Mouse (Mus musculus) intestine, postnatal 0 days (tissue): ENCODE data around the gene Bcl2l1. TPM values are rescaled to one million over a fixed set of nuclear protein-coding genes. Genes with fewer than 3 reads are reported as not detected.

Experiments used
- ATAC-seq: fragments of 200-750 bp; cut with Nextera tagmentation; 2 replicates; pipeline ENCODE4 v1.8.0; 2017; ENCODE audit warnings: mild to moderate bottlenecking, moderate TSS enrichment, moderate library complexity
- H3K27ac ChIP-seq: fragments of 300-500 bp; sonication (generic); 2 replicates; pipeline ENCODE4 v1.5.1; 2014; ENCODE audit warnings: mild to moderate bottlenecking, low read depth, low read length, moderate library complexity
- H3K27me3 ChIP-seq: fragments of 300-500 bp; sonication (generic); replicated peaks from 2 replicates; pipeline ENCODE4 v1.6.1; 2014; ENCODE audit warnings: low read length, mixed read lengths; ENCODE audit not compliant: control insufficient read depth, insufficient read depth
- H3K36me3 ChIP-seq: fragments of 300-500 bp; sonication (generic); 2 replicates; pipeline ENCODE4 v1.6.1; 2014; ENCODE audit warnings: mild to moderate bottlenecking, moderate library complexity; ENCODE audit not compliant: control insufficient read depth, insufficient read depth
- H3K4me1 ChIP-seq: fragments of 300-500 bp; sonication (generic); replicated peaks from 2 replicates; pipeline ENCODE4 v1.6.1; 2014; ENCODE audit warnings: antibody characterized with exemption, low read length, mixed read lengths; ENCODE audit not compliant: control insufficient read depth, insufficient read depth
- H3K4me2 ChIP-seq: fragments of 300-500 bp; sonication (generic); replicated peaks from 2 replicates; pipeline ENCODE4 v1.6.1; 2014; ENCODE audit warnings: low read depth, mild to moderate bottlenecking, moderate library complexity
- H3K4me3 ChIP-seq: fragments of 300-500 bp; sonication (generic); 2 replicates; pipeline ENCODE4 v1.5.1; 2014; ENCODE audit warnings: low read depth, low read length
- H3K9ac ChIP-seq: fragments of 300-500 bp; sonication (generic); 2 replicates; pipeline ENCODE4 v1.6.1; 2014; ENCODE audit warnings: mild to moderate bottlenecking, low read depth, low read length
- H3K9me3 ChIP-seq: fragments of 300-500 bp; sonication (generic); 2 replicates; pipeline ENCODE4 v1.6.1; 2016; ENCODE audit warnings: mixed run types; ENCODE audit not compliant: control insufficient read depth
- CTCF ChIP-seq: sonication (generic); IDR thresholded peaks from 2 replicates; pipeline ENCODE4 v1.5.1; 2016; ENCODE audit warnings: low read depth, mild to moderate bottlenecking, control low read depth, antibody characterized with exemption, moderate library complexity
- WGBS: fragments of 180-500 bp; shearing (Covaris S2); extraction: QIAGEN DNeasy Blood & Tissue Kit; methylation state at CpG from one replicate; pipeline ENCODE4 v1.1.7; 2014; 5-methylcytosine and 5-hydroxymethylcytosine counted together
- polyA plus RNA-seq: library from polyadenylated mRNA; unstranded; fragments of >200 nt; fragmentation: Nextera tagmentation; extraction: Ambion mirVana; gene quantifications from 2 replicates; pipeline ENCODE4 v1.2.1, GENCODE M21; 2015

Gene Bcl2l1
- polyA plus RNA-seq, 1 experiment from 2014 or later: 58.5 TPM

GRCm38 (mm10) chr2:152815879-152816656 lies 15.5 kb downstream of the Bcl2l1 start:
- H3K9ac ChIP-seq: no peak overlapping the region
- no peaks in the 10 kb centered on the region for H3K9me3 ChIP-seq
- no peaks in the 10 kb centered on the region for H3K27me3 ChIP-seq
- peaks cover 24% of the 10 kb centered on the region for H3K4me1 ChIP-seq
- no peak for TF ChIP-seq CTCF
- 51% methylated on average over 7 of the region's 7 CpGs for WGBS
- no peak overlapping the region for H3K4me3 ChIP-seq
- H3K4me2 ChIP-seq: no peak overlapping the region
- peak overlapping the region; percentile 62; the same call in 1 of the 2 replicates for H3K27ac ChIP-seq
- H3K36me3 ChIP-seq: peaks cover 12% of the 10 kb centered on the region; the same call in 1 of the 2 replicates
- peak; percentile 58 for ATAC-seq

- Histone ChIP-seq H3K4me1 (peaks cover 30% of the 10 kb centered on the region), H3K9me3 (no peaks in the 10 kb centered on the region), H3K4me3 (no peak overlapping the region), H3K27me3 (no peaks in the 10 kb centered on the region), H3K9ac (no peak overlapping the region), H3K27ac (no peak overlapping the region; the same call in 1 of the 2 replicates), H3K4me2 (no peak overlapping the region), H3K36me3 (peaks cover 8% of the 10 kb centered on the region; the same call in 1 of the 2 replicates)
- no peak for TF ChIP-seq CTCF
- WGBS: 49% methylated on average over 6 of the region's 6 CpGs
- ATAC-seq: no peak
Observed at GRCm38 (mm10) chr2:152814213-152814874, 17.2 kb downstream of the Bcl2l1 start.

GRCm38 (mm10) chr2:152813232-152813631 lies 18.3 kb downstream of the Bcl2l1 start:
- no peak for ATAC-seq
- no peak for TF ChIP-seq CTCF
- Histone ChIP-seq H3K9me3 (no peaks in the 10 kb centered on the region), H3K4me3 (no peak overlapping the region), H3K4me1 (peaks cover 34% of the 10 kb centered on the region), H3K27me3 (no peaks in the 10 kb centered on the region), H3K27ac (no peak overlapping the region), H3K4me2 (no peak overlapping the region), H3K36me3 (peaks cover 6% of the 10 kb centered on the region; the same call in 1 of the 2 replicates), H3K9ac (no peak overlapping the region)
- 90% methylated on average over 1 of the region's 1 CpGs for WGBS

GRCm38 (mm10) chr2:152811336-152812165 lies 20.0 kb downstream of the Bcl2l1 start:
- peaks cover 6% of the 10 kb centered on the region; the same call in 1 of the 2 replicates for H3K36me3 ChIP-seq
- H3K27ac ChIP-seq: peak overlapping the region; percentile 78
- no peaks in the 10 kb centered on the region for H3K9me3 ChIP-seq
- no peaks in the 10 kb centered on the region for H3K27me3 ChIP-seq
- 27% methylated on average over 3 of the region's 3 CpGs for WGBS
- H3K4me2 ChIP-seq: no peak overlapping the region
- H3K4me1 ChIP-seq: peaks cover 32% of the 10 kb centered on the region
- no peak for TF ChIP-seq CTCF
- ATAC-seq: peak; percentile 68
- H3K9ac ChIP-seq: 0 out of 2 replicates have a peak overlapping the region, but pooled peaks have one; percentile 11
- no peak overlapping the region for H3K4me3 ChIP-seq

GRCm38 (mm10) chr2:152810158-152810941 lies 21.2 kb downstream of the Bcl2l1 start:
- Histone ChIP-seq H3K4me2 (no peak overlapping the region), H3K4me3 (no peak overlapping the region), H3K36me3 (no peaks in the 10 kb centered on the region), H3K9ac (0 out of 2 replicates have a peak overlapping the region, but pooled peaks have one; percentile 11), H3K27ac (peak overlapping the region; percentile 78), H3K9me3 (no peaks in the 10 kb centered on the region), H3K27me3 (no peaks in the 10 kb centered on the region), H3K4me1 (peaks cover 21% of the 10 kb centered on the region)
- no peak for ATAC-seq
- 55% methylated on average over 5 of the region's 5 CpGs for whole genome bisulfite sequencing
- no peak for TF ChIP-seq CTCF
